18 mouse cellular contexts compared by ENCODE assay signal in the genomic region with DNA sequence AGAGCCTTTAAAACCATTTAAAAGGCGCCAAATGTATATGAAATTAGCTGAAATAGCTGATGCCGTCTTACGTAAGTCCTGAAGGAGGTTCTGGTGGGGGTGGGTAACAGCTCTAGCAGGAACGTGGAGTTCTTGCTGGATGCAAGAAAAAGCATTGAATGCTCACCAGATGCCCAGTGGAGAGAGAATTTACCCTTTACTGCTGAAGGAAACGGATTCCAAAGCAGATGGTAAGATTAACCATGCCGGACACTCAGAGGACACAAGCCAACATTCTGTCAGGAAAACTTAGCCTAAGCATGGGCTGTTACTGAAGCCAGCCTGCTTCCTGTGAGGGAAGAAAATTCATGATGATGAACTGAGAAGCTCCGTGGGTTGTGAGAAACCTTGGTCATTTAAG. TPM values are rescaled to one million over a fixed set of nuclear protein-coding genes. Genes with fewer than 3 reads are reported as not detected.
DNase-seq lines count a peak whose midpoint lies in the region; ATAC-seq and TF ChIP-seq lines count a peak whose summit lies in the region.
"Had no signal": no experiment of that assay in that cellular context is flagged by ENCODE, and none has a peak within 500 bp of the region (broad histone marks: within the 10 kb centered on the region; RNA-seq: fewer than 3 reads in every experiment).

No protein-coding gene starts in this region.

- H3K4me1 ChIP-seq in forebrain, postnatal 0 days (ENCODE audit: insufficient read depth): no peaks in the 10 kb centered on the region
- H3K4me1 ChIP-seq in forebrain, embryonic 13.5 days: no peaks in the 10 kb centered on the region
- 0 out of 2 replicates have a peak, but pooled peaks cover 5% of the 10 kb centered on the region for H3K4me1 ChIP-seq in heart, embryonic 10.5 days
- H3K4me1 ChIP-seq: hindbrain, embryonic 10.5 days; neural tube, embryonic 13.5 days had no signal

- peak; percentile 90 for ATAC-seq in forebrain, postnatal 0 days
- ATAC-seq in forebrain, embryonic 13.5 days: no peak
- ATAC-seq: intestine, postnatal 0 days had no signal

- WGBS in forebrain, postnatal 0 days: 60% methylated on average over 7 of the region's 7 CpGs
- WGBS in forebrain, embryonic 13.5 days: 83% methylated on average over 7 of the region's 7 CpGs
- 81% methylated on average over 7 of the region's 7 CpGs for WGBS in heart, embryonic 10.5 days

- H3K27me3 ChIP-seq in forebrain, postnatal 0 days (ENCODE audit: insufficient read depth, low read length): no peaks in the 10 kb centered on the region
- H3K27me3 ChIP-seq in forebrain, embryonic 13.5 days: no peaks in the 10 kb centered on the region
- no peaks in the 10 kb centered on the region for H3K27me3 ChIP-seq in heart, embryonic 10.5 days (ENCODE audit: insufficient read depth, poor library complexity, severe bottlenecking)
- H3K27me3 ChIP-seq: neural tube, embryonic 13.5 days had no signal

- TF ChIP-seq CTCF in forebrain, postnatal 0 days (IDR thresholded peaks at IDR 0.05; ENCODE audit: low read depth): no peak
- no peak for TF ChIP-seq CTCF in brain, embryonic 14.5 days (IDR thresholded peaks at IDR 0.05; ENCODE audit: borderline replicate concordance, extremely low read depth, insufficient read depth, insufficient read length)
- TF ChIP-seq CTCF in left cerebral cortex, adult 2 months (IDR thresholded peaks at IDR 0.05): no peak

- H3K4me3 ChIP-seq in forebrain, postnatal 0 days (ENCODE audit: low read depth, low read length): no peak overlapping the region
- no peak overlapping the region for H3K4me3 ChIP-seq in forebrain, embryonic 13.5 days
- H3K4me3 ChIP-seq in left cerebral cortex, adult 2 months: no peak overlapping the region
- H3K4me3 ChIP-seq in heart, embryonic 10.5 days: no peak overlapping the region
- H3K4me3 ChIP-seq: gastrocnemius, adult 2 months; hindbrain, embryonic 10.5 days; neural tube, embryonic 13.5 days had no signal

- intact Hi-C loops in left cerebral cortex, adult 2 months (cut with DNase I): loop anchor here (1.0 kb wide), 2 partner anchors 24 to 151 kb away; a partner anchor contains a TSS

- H3K9me3 ChIP-seq in forebrain, postnatal 0 days (ENCODE audit: low read length): 0 out of 2 replicates have a peak, but pooled peaks cover 3% of the 10 kb centered on the region
- H3K9me3 ChIP-seq in forebrain, embryonic 13.5 days (replicated peaks): peaks cover 3% of the 10 kb centered on the region; the same call in 1 of the 2 replicates
- peaks cover 7% of the 10 kb centered on the region for H3K9me3 ChIP-seq in heart, embryonic 10.5 days

- no peak overlapping the region for H3K4me2 ChIP-seq in forebrain, postnatal 0 days (ENCODE audit: low read depth)
- H3K4me2 ChIP-seq in forebrain, embryonic 13.5 days: no peak overlapping the region
- H3K4me2 ChIP-seq: heart, embryonic 11.5 days; neural tube, embryonic 13.5 days had no signal

- no peak overlapping the region for H3K9ac ChIP-seq in forebrain, postnatal 0 days
- no peak overlapping the region for H3K9ac ChIP-seq in forebrain, embryonic 13.5 days
- H3K9ac ChIP-seq: liver, embryonic 14.5 days; neural tube, embryonic 13.5 days had no signal

- peak overlapping the region; percentile 57; the same call in 1 of the 2 replicates for H3K27ac ChIP-seq in forebrain, postnatal 0 days (ENCODE audit: low read depth, low read length)
- no peak overlapping the region for H3K27ac ChIP-seq in forebrain, embryonic 13.5 days
- H3K27ac ChIP-seq in left cerebral cortex, adult 2 months: peak overlapping the region; percentile 84
- no peak overlapping the region for H3K27ac ChIP-seq in heart, embryonic 10.5 days
- H3K27ac ChIP-seq: gastrocnemius, adult 2 months; hindbrain, embryonic 10.5 days; liver, embryonic 14.5 days; neural tube, embryonic 13.5 days had no signal

- H3K36me3 ChIP-seq in forebrain, postnatal 0 days (ENCODE audit: insufficient read depth): no peaks in the 10 kb centered on the region
- H3K36me3 ChIP-seq in forebrain, embryonic 13.5 days (ENCODE audit: poor library complexity, severe bottlenecking): no peaks in the 10 kb centered on the region
- no peaks in the 10 kb centered on the region for H3K36me3 ChIP-seq in heart, embryonic 10.5 days
- H3K36me3 ChIP-seq: hindbrain, embryonic 10.5 days; neural tube, embryonic 13.5 days had no signal

- no peak for TF ChIP-seq POLR2A in brain, embryonic 14.5 days (IDR thresholded peaks at IDR 0.05; ENCODE audit: borderline replicate concordance, extremely low read depth, insufficient read depth, insufficient read length, poor library complexity, severe bottlenecking)

- DNase-seq in forebrain, postnatal 0 days: peak; percentile 56
- DNase-seq in brain, embryonic 14.5 days (ENCODE audit: low read depth): peak; percentile 39
- DNase-seq in cerebellum, postnatal 10 days: peak; percentile 81 to 82
- DNase-seq in left cerebral cortex, adult 2 months (ENCODE audit: extremely low spot score in 1 of 2, low spot score in 2 of 2): peak; percentile 26 to 38
- DNase-seq in heart, embryonic 10.5 days (ENCODE audit: low spot score): no peak
- DNase-seq in gastrocnemius, postnatal 4 days (ENCODE audit: low spot score in 2 of 2): no peak
- DNase-seq in embryo, embryonic 10.5 days (ENCODE audit: low spot score): no peak
- DNase-seq: adrenal gland, postnatal 14 days; gastrocnemius, adult 2 months; lung, postnatal 36 days; midbrain, embryonic 14.5 days; retina, postnatal 1 day had no signal

RNA-seq across cellular contexts. Expression of a gene that starts 24.1 kb away (rescaled TPM):
- total RNA-seq in forebrain, postnatal 0 days (2014; rRNA removed): 244 and 280 TPM in 2 replicates
- 244 and 246 TPM in 2 replicates for polyA plus RNA-seq in forebrain, postnatal 0 days (2015; fragmentation: Nextera tagmentation; extraction: Ambion mirVana)
- 124 and 129 TPM in 2 replicates for polyA plus RNA-seq in forebrain, embryonic 13.5 days (2015; fragmentation: Nextera tagmentation; extraction: Ambion mirVana)
- polyA plus RNA-seq in brain, embryonic 14.5 days (2012; rRNA removed): 160 and 168 TPM in 2 replicates
- total RNA-seq in left cerebral cortex, adult 2 months (2021): 100 to 1,000 TPM; 714 to 742 TPM
- 193 and 231 TPM in 2 replicates for polyA plus RNA-seq in heart, embryonic 10.5 days (2016; fragmentation: Nextera tagmentation; extraction: Ambion mirVana)
- 10 to 100 TPM; 79.6 to 80.8 TPM for total RNA-seq in gastrocnemius, postnatal 4 days (2021)

RNA-seq across cellular contexts. Expression of a gene that starts 58.3 kb away (rescaled TPM):
- total RNA-seq in forebrain, postnatal 0 days (2014; rRNA removed): 6.7 and 9.8 TPM in 2 replicates
- polyA plus RNA-seq in forebrain, postnatal 0 days (2015; fragmentation: Nextera tagmentation; extraction: Ambion mirVana): 6.2 and 8.6 TPM in 2 replicates
- polyA plus RNA-seq in forebrain, embryonic 13.5 days (2015; fragmentation: Nextera tagmentation; extraction: Ambion mirVana): 3.7 and 5.2 TPM in 2 replicates
- polyA plus RNA-seq in brain, embryonic 14.5 days (2012; rRNA removed): 6.9 and 7.5 TPM in 2 replicates
- 1 to 10 TPM; 5.5 to 7.2 TPM for total RNA-seq in left cerebral cortex, adult 2 months (2021)
- not detected in 2 replicates for polyA plus RNA-seq in heart, embryonic 10.5 days (2016; fragmentation: Nextera tagmentation; extraction: Ambion mirVana)
- total RNA-seq in gastrocnemius, postnatal 4 days (2021): under 1 TPM; 0.39 to 0.96 TPM
- polyA plus RNA-seq: heart, embryonic 11.5 days had no signal

Comparison
In these comparisons a context has a peak if more than half of its experiments do, and no peak if none do; other contexts are left out.
1. H3K27ac ChIP-seq: peak in forebrain, postnatal 0 days (single experiment) and left cerebral cortex, adult 2 months (single experiment); none in forebrain, embryonic 13.5 days (single experiment) and heart, embryonic 10.5 days (single experiment).
2. DNase-seq: peak in forebrain, postnatal 0 days (single experiment), brain, embryonic 14.5 days (single experiment), cerebellum, postnatal 10 days (2 of 2) and left cerebral cortex, adult 2 months (2 of 2); none in heart, embryonic 10.5 days (single experiment), gastrocnemius, postnatal 4 days (0 of 2) and embryo, embryonic 10.5 days (single experiment).